Mouse (Mus musculus) heart, postnatal 0 days (tissue): Measurements from ENCODE around the gene Ccrl2.

Source experiments
- CTCF ChIP-seq: IDR thresholded peaks from 2 replicates; pipeline ENCODE4 v1.5.1; 2016; ENCODE audit warnings: antibody characterized with exemption, control low read depth, low read depth
- EP300 ChIP-seq: IDR thresholded peaks from 2 replicates; pipeline ENCODE4 v1.6.1; 2016; ENCODE audit warnings: antibody characterized with exemption, low read depth

GRCm38 (mm10) chr9:111085329-111085728 is 28.0 kb upstream of the Ccrl2 start:
- no peak for TF ChIP-seq CTCF
- no peak for TF ChIP-seq EP300
